Mouse (Mus musculus): Measurements from ENCODE around the gene Tspan7.

GRCm38 (mm10) chrX:10514971-10515370 is 30.0 kb downstream of the Tspan7 start:
- no peak for TF ChIP-seq POLR2A (IDR thresholded peaks at IDR 0.05; ENCODE audit: insufficient read depth, low read depth, low read length)
- no peak for TF ChIP-seq CTCF (IDR thresholded peaks at IDR 0.05; ENCODE audit: insufficient read depth, low read depth, low read length)

All from olfactory bulb, adult 2 months (tissue).